Mouse (Mus musculus) embryonic fibroblast, embryonic 13.5 days (primary cell): ENCODE measurements around the gene Fyb2.

Experiments used
- CTCF ChIP-seq: IDR thresholded peaks from 2 replicates; pipeline ENCODE4 v1.5.1; 2011; ENCODE audit warnings: mild to moderate bottlenecking, control low read depth, low read length, moderate library complexity, borderline replicate concordance; ENCODE audit not compliant: insufficient read depth
- POLR2A ChIP-seq: IDR thresholded peaks from 2 replicates; pipeline ENCODE4 v1.6.1; 2011; ENCODE audit warnings: low read depth, mild to moderate bottlenecking, control low read depth, low read length, moderate library complexity

DNA sequence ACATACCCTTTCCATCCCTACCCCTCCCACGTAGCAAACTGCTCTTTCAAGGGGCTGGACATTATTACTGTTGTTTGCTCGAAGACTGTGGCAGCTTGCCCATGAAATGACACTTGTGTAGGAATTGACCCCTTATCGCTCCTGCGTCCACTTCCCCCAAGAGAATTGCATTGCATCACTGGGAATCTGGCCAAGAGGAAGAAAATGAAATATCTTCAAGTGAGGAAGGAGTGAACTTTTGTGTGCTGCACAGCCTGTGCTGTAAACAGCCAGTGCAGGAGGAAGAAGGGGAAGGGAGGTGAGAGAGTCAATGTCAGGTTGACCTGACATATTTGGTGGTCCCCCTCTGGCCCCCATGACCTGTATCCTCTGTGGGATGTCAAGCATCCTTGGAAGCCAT lies 35.6 kb downstream of the Fyb2 start:
- TF ChIP-seq CTCF, result no peak
- no peak for TF ChIP-seq POLR2A
